Mouse (Mus musculus) C2C12 (cell line): ENCODE data around the gene Nectin2. TPM values are rescaled to one million over a fixed set of nuclear protein-coding genes. Genes with fewer than 3 reads are reported as not detected.

Source experiments
- H3K27me3 ChIP-seq: one replicate; pipeline ENCODE4 v1.6.1; 2011; ENCODE audit not compliant: control insufficient read depth, insufficient read depth, insufficient read length
- H3K36me3 ChIP-seq: one replicate; pipeline ENCODE4 v1.6.1; 2011; ENCODE audit not compliant: control insufficient read depth, insufficient read depth
- H3K4me3 ChIP-seq: one replicate; pipeline ENCODE4 v1.5.1; 2011; ENCODE audit warnings: mild to moderate bottlenecking, control low read depth; ENCODE audit not compliant: poor library complexity, insufficient read depth, severe bottlenecking
- H3K79me2 ChIP-seq: one replicate; pipeline ENCODE4 v1.6.1; 2011; ENCODE audit not compliant: control insufficient read depth, insufficient read depth
- H3K79me3 ChIP-seq: one replicate; pipeline ENCODE4 v1.6.1; 2011; ENCODE audit warnings: low read depth, control low read depth
- H3ac ChIP-seq: one replicate; pipeline ENCODE3; 2011; ENCODE audit warnings: low read depth; ENCODE audit not compliant: control insufficient read depth, insufficient read length
- CEBPB ChIP-seq: IDR thresholded peaks from one replicate; pipeline ENCODE4 v1.6.1; 2011; ENCODE audit warnings: low read depth, mild to moderate bottlenecking, control low read depth, moderate library complexity
- CTCF ChIP-seq: IDR thresholded peaks from one replicate; pipeline ENCODE4 v1.5.1; 2011; ENCODE audit not compliant: control insufficient read depth, insufficient read depth, insufficient read length
- FOSL1 ChIP-seq: IDR thresholded peaks from one replicate; pipeline ENCODE4 v1.8.0; 2011; ENCODE audit warnings: mild to moderate bottlenecking, low read length; ENCODE audit not compliant: poor library complexity, insufficient read depth, severe bottlenecking
- MAX ChIP-seq: IDR thresholded peaks from one replicate; pipeline ENCODE4 v1.6.1; 2011; ENCODE audit warnings: mild to moderate bottlenecking, control low read depth
- MYOD1 ChIP-seq: IDR thresholded peaks from one replicate; pipeline ENCODE4 v1.6.1; 2011; ENCODE audit warnings: low read depth; ENCODE audit not compliant: control insufficient read depth, insufficient read length
- MYOG ChIP-seq: IDR thresholded peaks from one replicate; pipeline ENCODE4 v1.6.1; 2011; ENCODE audit not compliant: control insufficient read depth, insufficient read length; ENCODE audit errors: extremely low read depth
- USF1 ChIP-seq: IDR thresholded peaks from one replicate; pipeline ENCODE4 v1.6.1; 2011; ENCODE audit warnings: low read depth, mild to moderate bottlenecking, control low read depth, moderate library complexity
- polyA plus RNA-seq: library from polyadenylated mRNA; unstranded; fragments of >200 nt; fragmentation: generic; extraction: Trizol; gene quantifications from one replicate; pipeline ENCODE4 v1.2.1, GENCODE M21; 2012; ENCODE audit warnings: missing spikeins

Gene Nectin2
- polyA plus RNA-seq, 1 experiment = 26.7 TPM

GRCm38 (mm10) chr7:19716822-19717221 is 33.5 kb downstream of the Nectin2 start:
- H3K79me3 ChIP-seq = peaks cover 25% of the 10 kb centered on the region
- H3K36me3 ChIP-seq = peaks cover 18% of the 10 kb centered on the region
- TF ChIP-seq FOSL1 (no peak), MAX (no peak), MYOD1 (no peak), CEBPB (no peak), USF1 (no peak), CTCF (no peak), MYOG (no peak)
- peak overlapping the region; percentile 52 for H3ac ChIP-seq
- no peak overlapping the region for H3K4me3 ChIP-seq
- no peaks in the 10 kb centered on the region for H3K27me3 ChIP-seq
- peaks cover 33% of the 10 kb centered on the region for H3K79me2 ChIP-seq

DNA sequence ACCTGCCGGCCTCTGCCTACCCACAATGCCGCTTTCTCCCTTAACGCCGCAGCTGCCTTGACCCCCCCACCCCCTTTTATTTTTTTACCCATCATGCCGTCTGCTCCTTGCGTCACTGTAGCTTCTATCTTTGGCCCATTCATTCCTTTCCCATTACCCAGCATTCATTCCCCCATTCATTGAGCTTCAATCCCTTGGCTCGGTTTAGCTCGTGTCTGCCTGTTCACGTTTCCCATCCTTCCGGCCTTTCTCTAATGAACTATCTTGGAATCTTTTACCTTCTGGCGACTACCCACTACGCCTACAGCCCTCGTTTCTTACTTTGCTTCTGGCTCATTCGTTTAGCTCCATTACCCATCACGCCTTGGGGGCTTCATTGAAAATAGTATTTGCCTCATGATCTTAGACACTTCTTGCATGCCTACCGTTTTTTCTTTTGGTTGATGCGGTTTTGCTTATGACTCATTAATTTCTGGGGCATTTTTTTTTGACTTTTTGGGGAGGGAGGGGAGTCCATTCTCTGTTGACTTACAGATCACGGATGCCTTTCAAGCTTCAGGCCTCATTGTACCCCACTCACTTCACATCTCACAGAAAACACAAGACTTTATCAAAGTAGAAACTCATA is 34.1 kb downstream of the Nectin2 start:
- TF ChIP-seq MYOD1 = no peak
- peak; percentile 66 for TF ChIP-seq CEBPB
- Histone ChIP-seq H3K27me3 (no peaks in the 10 kb centered on the region), H3K36me3 (peaks cover 25% of the 10 kb centered on the region), H3ac (peak overlapping the region; percentile 48), H3K79me3 (peaks cover 26% of the 10 kb centered on the region), H3K4me3 (no peak overlapping the region), H3K79me2 (peaks cover 40% of the 10 kb centered on the region)

GRCm38 (mm10) chr7:19715239-19716054 is 34.8 kb downstream of the Nectin2 start, which contains the start of gene Tomm40:
Tomm40 (minus strand) TSS chr7:19715438.
- peaks cover 26% of the 10 kb centered on the region for H3K36me3 ChIP-seq
- no peaks in the 10 kb centered on the region for H3K27me3 ChIP-seq
- H3K79me3 ChIP-seq = peaks cover 26% of the 10 kb centered on the region
- peaks cover 40% of the 10 kb centered on the region for H3K79me2 ChIP-seq
- TF ChIP-seq MYOG (no peak), MAX (no peak)
- H3ac ChIP-seq = peak within 1 kb of the TSS; percentile 98
- H3K4me3 ChIP-seq = peak within 1 kb of the TSS; percentile 78

DNA sequence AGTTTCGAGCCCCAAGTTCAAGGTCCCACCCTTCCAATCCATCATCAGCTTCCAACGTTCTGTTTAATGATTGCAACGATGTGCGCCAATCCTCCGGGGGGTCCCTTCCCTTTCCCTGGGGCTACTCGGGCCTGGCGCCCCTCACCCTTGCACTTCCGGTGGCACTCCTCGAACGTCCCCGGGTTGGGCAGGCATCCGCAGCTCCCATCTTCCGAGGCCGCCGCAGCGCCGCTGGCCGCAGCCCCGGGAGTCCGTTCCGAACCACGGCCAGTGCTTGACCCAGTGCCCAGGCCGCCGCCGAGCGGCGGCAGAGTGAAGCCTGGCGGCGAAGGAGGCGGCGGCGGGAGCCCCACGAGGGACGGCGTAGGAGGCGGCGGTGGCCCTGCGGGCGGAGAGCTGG is 35.4 kb downstream of the Nectin2 start:
- peaks cover 26% of the 10 kb centered on the region for H3K79me3 ChIP-seq
- peaks cover 40% of the 10 kb centered on the region for H3K79me2 ChIP-seq
- H3K27me3 ChIP-seq = no peaks in the 10 kb centered on the region
- H3K36me3 ChIP-seq = peaks cover 30% of the 10 kb centered on the region
- peak overlapping the region; percentile 98 for H3ac ChIP-seq
- peak overlapping the region; percentile 78 for H3K4me3 ChIP-seq
- TF ChIP-seq MYOD1 (no peak), CTCF (no peak), FOSL1 (no peak), MAX (no peak), MYOG (no peak), CEBPB (no peak), USF1 (no peak)

- Histone ChIP-seq H3K79me2 (peaks cover 46% of the 10 kb centered on the region), H3K27me3 (no peaks in the 10 kb centered on the region), H3K79me3 (peaks cover 26% of the 10 kb centered on the region), H3ac (no peak overlapping the region), H3K36me3 (peaks cover 40% of the 10 kb centered on the region), H3K4me3 (no peak overlapping the region)
- TF ChIP-seq MYOD1 = no peak
- no peak for TF ChIP-seq CTCF
- TF ChIP-seq CEBPB = no peak
- no peak for TF ChIP-seq MYOG
- no peak for TF ChIP-seq MAX
- no peak for TF ChIP-seq FOSL1
- no peak for TF ChIP-seq USF1
These were observed 36.7 kb downstream of the Nectin2 start for GRCm38 (mm10) chr7:19713598-19713997.
